Mouse (Mus musculus) bone marrow, adult 2 months (tissue): ENCODE results near the gene Pacs1.

Experiments
- CTCF ChIP-seq: fragments of 200-500 bp; IDR thresholded peaks from 2 replicates; pipeline ENCODE4 v1.5.1; 2011; ENCODE audit warnings: low read length, control low read depth; ENCODE audit not compliant: control insufficient read depth, insufficient read depth
- POLR2A ChIP-seq: fragments of 200-500 bp; IDR thresholded peaks from 2 replicates; pipeline ENCODE4 v1.6.1; 2011; ENCODE audit warnings: low read depth, mild to moderate bottlenecking, control low read depth, low read length, borderline replicate concordance; ENCODE audit not compliant: control insufficient read depth

GRCm38 (mm10) chr19:5267015-5267414, 5.9 kb downstream of the Pacs1 start:
- TF ChIP-seq POLR2A, result no peak
- no peak for TF ChIP-seq CTCF
